Mouse (Mus musculus) embryo, embryonic 11.5 days (tissue): ENCODE results near the gene Dnajc16.

Source experiments
- DNase-seq: peaks from one replicate; pipeline ENCODE4 v3.0.0-alpha.2; 2012; ENCODE audit warnings: low read depth, low spot score

The Dnajc16 gene

GRCm38 (mm10) chr4:141763476-141763875, 27.3 kb downstream of the Dnajc16 start:
- no peak for DNase-seq

- DNase-seq, result no peak
Measured at GRCm38 (mm10) chr4:141762102-141762598, 28.6 kb downstream of the Dnajc16 start.

- no peak for DNase-seq
Measured at GRCm38 (mm10) chr4:141760942-141761341, 29.8 kb downstream of the Dnajc16 start.

- DNase-seq, result no peak
Measured at GRCm38 (mm10) chr4:141758874-141759542, 31.7 kb downstream of the Dnajc16 start.

- no peak for DNase-seq
Measured at GRCm38 (mm10) chr4:141757124-141757523, 33.6 kb downstream of the Dnajc16 start.

- no peak for DNase-seq
Measured at GRCm38 (mm10) chr4:141755375-141755930, 35.3 kb downstream of the Dnajc16 start.

- DNase-seq, result no peak
Measured at GRCm38 (mm10) chr4:141752076-141752421, 38.7 kb downstream of the Dnajc16 start.

GRCm38 (mm10) chr4:141751419-141752075, 39.2 kb downstream of the Dnajc16 start:
- DNase-seq, result no peak

- DNase-seq, result no peak
Measured at GRCm38 (mm10) chr4:141750826-141751225, 39.9 kb downstream of the Dnajc16 start.

GRCm38 (mm10) chr4:141749557-141749956, 41.2 kb downstream of the Dnajc16 start:
- no peak for DNase-seq

GRCm38 (mm10) chr4:141746578-141747346, 44.0 kb downstream of the Dnajc16 start, which contains the start of gene Agmat:
Gene Agmat (plus strand): TSS chr4:141746672.
- no peak for DNase-seq

GRCm38 (mm10) chr4:141742381-141742780, 48.4 kb downstream of the Dnajc16 start:
- DNase-seq, result no peak

GRCm38 (mm10) chr4:141741856-141742255, 48.9 kb downstream of the Dnajc16 start:
- no peak for DNase-seq

- no peak for DNase-seq
Measured at GRCm38 (mm10) chr4:141738015-141738414, 52.7 kb downstream of the Dnajc16 start.

- DNase-seq, result no peak
Measured at GRCm38 (mm10) chr4:141736856-141737255, 53.9 kb downstream of the Dnajc16 start.

GRCm38 (mm10) chr4:141735206-141735560, 55.5 kb downstream of the Dnajc16 start:
- DNase-seq, result no peak

- peak; percentile 90 for DNase-seq
Measured at GRCm38 (mm10) chr4:141734446-141735205, 56.1 kb downstream of the Dnajc16 start.

- DNase-seq, result no peak
Measured at GRCm38 (mm10) chr4:141731766-141732165, 59.0 kb downstream of the Dnajc16 start.

GRCm38 (mm10) chr4:141730401-141730800, 60.3 kb downstream of the Dnajc16 start:
- DNase-seq, result no peak

- no peak for DNase-seq
Measured at GRCm38 (mm10) chr4:141729266-141729665, 61.5 kb downstream of the Dnajc16 start.

- DNase-seq, result no peak
Measured at GRCm38 (mm10) chr4:141725738-141726137, 65.0 kb downstream of the Dnajc16 start.
